Mouse (Mus musculus) liver, embryonic 16.5 days (tissue): ENCODE measurements around the gene Pih1d2. TPM values are rescaled to one million over a fixed set of nuclear protein-coding genes. Genes with fewer than 3 reads are reported as not detected.
"Not testable (repeated sequence)": the region's sequence is repeated elsewhere in the genome, so short reads cannot be mapped to it uniquely, and the experiment has no call there.

ENCODE experiments used
- ATAC-seq: fragments of 200-750 bp; cut with Nextera tagmentation; 2 replicates; pipeline ENCODE4 v1.8.0; 2017; ENCODE audit warnings: low read depth, mild to moderate bottlenecking, moderate number of reproducible peaks, moderate library complexity
- H3K27ac ChIP-seq: fragments of 300-500 bp; sonication (generic); 2 replicates; pipeline ENCODE4 v1.5.1; 2014; ENCODE audit warnings: mild to moderate bottlenecking, low read length
- H3K27me3 ChIP-seq: fragments of 300-500 bp; sonication (generic); 2 replicates; pipeline ENCODE4 v1.6.1; 2014; ENCODE audit warnings: low read depth, low read length, mixed read lengths; ENCODE audit not compliant: control insufficient read depth, insufficient read depth
- H3K36me3 ChIP-seq: fragments of 300-500 bp; sonication (generic); 2 replicates; pipeline ENCODE4 v1.6.1; 2014; ENCODE audit warnings: mild to moderate bottlenecking; ENCODE audit not compliant: control insufficient read depth, insufficient read depth
- H3K4me1 ChIP-seq: fragments of 300-500 bp; sonication (generic); 2 replicates; pipeline ENCODE4 v1.6.1; 2014; ENCODE audit warnings: low read depth, low read length, mixed read lengths; ENCODE audit not compliant: control insufficient read depth
- H3K4me2 ChIP-seq: fragments of 300-500 bp; sonication (generic); 2 replicates; pipeline ENCODE4 v1.6.1; 2014; ENCODE audit warnings: low read depth, low read length, mixed read lengths
- H3K4me3 ChIP-seq: fragments of 300-500 bp; sonication (generic); 2 replicates; pipeline ENCODE4 v1.5.1; 2014; ENCODE audit warnings: low read depth, mild to moderate bottlenecking, low read length
- H3K9ac ChIP-seq: fragments of 300-500 bp; sonication (generic); 2 replicates; pipeline ENCODE4 v1.6.1; 2014; ENCODE audit warnings: low read depth, low read length
- H3K9me3 ChIP-seq: fragments of 300-500 bp; sonication (generic); replicated peaks from 2 replicates; pipeline ENCODE4 v1.6.1; 2016; ENCODE audit warnings: low read length; ENCODE audit not compliant: control insufficient read depth
- WGBS: fragments of 180-500 bp; shearing (Covaris S2); extraction: QIAGEN DNeasy Blood & Tissue Kit; methylation state at CpG from one replicate; pipeline ENCODE4 v1.1.7; 2014; ENCODE audit not compliant: insufficient replicate concordance; 5-methylcytosine and 5-hydroxymethylcytosine counted together
- polyA plus RNA-seq: library from polyadenylated mRNA; unstranded; fragments of >200 nt; fragmentation: Nextera tagmentation; extraction: Ambion mirVana; gene quantifications from 2 replicates; pipeline ENCODE4 v1.2.1, GENCODE M21; 2015

Pih1d2 gene
- polyA plus RNA-seq, 1 experiment from 2014 or later, result 0.55 TPM

GRCm38 (mm10) chr9:50604338-50604737, 12.8 kb upstream of the Pih1d2 start:
- H3K27ac ChIP-seq, result peak overlapping the region; percentile 89
- H3K4me1 ChIP-seq, result peaks cover 30% of the 10 kb centered on the region
- H3K4me2 ChIP-seq, result peak overlapping the region; percentile 93
- peaks cover 25% of the 10 kb centered on the region for H3K36me3 ChIP-seq
- 1% methylated on average over 6 of the region's 6 CpGs for WGBS
- H3K9me3 ChIP-seq, result no peaks in the 10 kb centered on the region
- ATAC-seq, result no peak
- H3K9ac ChIP-seq, result peak overlapping the region; percentile 92
- H3K4me3 ChIP-seq, result peak overlapping the region; percentile 90
- H3K27me3 ChIP-seq, result no peaks in the 10 kb centered on the region

GRCm38 (mm10) chr9:50612115-50612514, 5.0 kb upstream of the Pih1d2 start:
- H3K4me1 ChIP-seq, result peaks cover 8% of the 10 kb centered on the region
- WGBS, result 82% methylated on average over 4 of the region's 4 CpGs
- H3K4me2 ChIP-seq, result no peak overlapping the region
- no peak for ATAC-seq
- peaks cover 40% of the 10 kb centered on the region for H3K36me3 ChIP-seq
- H3K27me3 ChIP-seq, result no peaks in the 10 kb centered on the region
- no peaks in the 10 kb centered on the region for H3K9me3 ChIP-seq
- no peak overlapping the region for H3K27ac ChIP-seq
- no peak overlapping the region for H3K9ac ChIP-seq
- no peak overlapping the region for H3K4me3 ChIP-seq

- no peak for ATAC-seq
- peak overlapping the region; percentile 79 for H3K4me2 ChIP-seq
- peak overlapping the region; percentile 98 for H3K4me3 ChIP-seq
- H3K36me3 ChIP-seq, result peaks cover 17% of the 10 kb centered on the region
- no peaks in the 10 kb centered on the region for H3K9me3 ChIP-seq
- peaks cover 8% of the 10 kb centered on the region for H3K4me1 ChIP-seq
- no peak overlapping the region; the same call in 1 of the 2 replicates for H3K27ac ChIP-seq
- H3K9ac ChIP-seq, result peak overlapping the region; percentile 95
- WGBS, result 28% methylated on average over 11 of the region's 11 CpGs
- no peaks in the 10 kb centered on the region for H3K27me3 ChIP-seq
Measured at GRCm38 (mm10) chr9:50616161-50616560, 960 bp upstream of the Pih1d2 start.

DNA sequence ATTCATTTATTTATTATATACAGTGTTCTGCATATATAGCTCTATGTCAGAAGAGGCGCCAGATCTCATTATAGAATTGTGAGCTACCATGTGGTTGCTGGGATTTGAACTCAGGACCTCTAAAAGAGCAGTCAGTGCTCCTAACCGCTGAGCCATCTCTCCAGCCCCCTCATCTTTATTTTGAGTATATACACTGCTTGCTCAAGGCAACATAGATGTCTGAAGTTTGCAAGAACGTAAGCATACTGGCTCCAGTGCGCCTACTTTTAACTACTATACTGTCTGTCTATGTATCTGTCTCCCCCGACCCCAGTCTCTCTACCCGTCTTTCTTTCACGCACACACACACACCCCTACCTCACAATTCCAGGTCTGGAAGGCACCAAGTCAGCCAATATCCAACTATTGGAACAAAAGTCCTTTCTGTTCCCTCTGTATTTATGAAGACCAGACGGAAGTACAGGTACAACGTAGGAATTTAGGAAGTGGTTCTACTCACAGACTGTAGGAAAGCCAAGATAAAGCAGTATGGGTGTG, 741 bp downstream of the Pih1d2 start:
- no peaks in the 10 kb centered on the region for H3K9me3 ChIP-seq
- ATAC-seq, result no peak
- H3K9ac ChIP-seq, result no peak overlapping the region
- H3K4me2 ChIP-seq, result peak overlapping the region; percentile 79
- H3K27ac ChIP-seq, result no peak overlapping the region
- WGBS, result 51% methylated on average over 9 of the region's 9 CpGs
- peaks cover 8% of the 10 kb centered on the region for H3K4me1 ChIP-seq
- peak overlapping the region; percentile 98 for H3K4me3 ChIP-seq
- H3K36me3 ChIP-seq, result peaks cover 10% of the 10 kb centered on the region
- no peaks in the 10 kb centered on the region for H3K27me3 ChIP-seq

GRCm38 (mm10) chr9:50630903-50631302, 13.8 kb downstream of the Pih1d2 start:
- not testable (repeated sequence) for H3K4me2 ChIP-seq, H3K9me3 ChIP-seq, H3K4me3 ChIP-seq, ATAC-seq, H3K27ac ChIP-seq, H3K27me3 ChIP-seq, H3K4me1 ChIP-seq, H3K9ac ChIP-seq, H3K36me3 ChIP-seq
- WGBS, result 87% methylated on average over 6 of the region's 8 CpGs

DNA sequence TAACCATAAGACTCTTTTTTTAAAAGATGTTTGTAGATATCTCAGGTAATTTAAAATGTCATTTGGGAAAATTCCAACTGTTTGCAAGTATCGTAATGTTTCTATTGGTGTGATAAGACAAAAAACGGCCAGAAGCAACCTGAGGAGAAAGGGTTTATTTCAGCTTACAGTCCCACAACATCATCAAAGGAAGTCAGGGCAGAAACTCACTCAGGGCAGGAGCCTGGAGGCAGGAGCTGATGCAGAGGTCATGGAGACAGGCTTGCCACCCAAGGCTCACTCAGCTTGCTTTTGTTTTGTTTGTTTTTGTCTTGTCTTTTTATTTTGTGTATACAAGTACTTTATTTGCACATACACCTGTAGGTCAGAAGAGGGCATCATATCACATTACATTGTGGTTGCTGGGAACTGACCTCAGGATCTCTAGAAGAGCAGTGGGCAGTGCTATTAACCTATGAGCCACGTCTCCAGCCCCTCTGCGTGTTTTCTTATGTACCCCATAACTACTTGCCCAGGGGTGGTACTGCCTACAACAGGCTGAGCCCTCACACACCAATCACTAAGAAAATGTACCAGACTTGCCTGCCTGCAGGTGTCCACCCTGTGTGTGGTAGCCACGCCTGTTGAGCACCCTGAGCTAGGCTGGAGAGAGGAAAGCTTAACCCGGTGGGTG, 15.0 kb downstream of the Pih1d2 start:
- no peak overlapping the region for H3K9ac ChIP-seq
- no peak overlapping the region for H3K4me3 ChIP-seq
- ATAC-seq, result no peak
- H3K27ac ChIP-seq, result no peak overlapping the region
- H3K36me3 ChIP-seq, result peaks cover under 1% of the 10 kb centered on the region; the same call in 1 of the 2 replicates
- no peak overlapping the region for H3K4me2 ChIP-seq
- H3K4me1 ChIP-seq, result no peaks in the 10 kb centered on the region
- H3K27me3 ChIP-seq, result no peaks in the 10 kb centered on the region
- no peaks in the 10 kb centered on the region for H3K9me3 ChIP-seq
- WGBS, result 68% methylated on average over 6 of the region's 6 CpGs

- Histone ChIP-seq H3K4me1 (no peaks in the 10 kb centered on the region), H3K9ac (no peak overlapping the region), H3K9me3 (no peaks in the 10 kb centered on the region), H3K4me3 (no peak overlapping the region), H3K36me3 (peaks cover 3% of the 10 kb centered on the region; the same call in 1 of the 2 replicates), H3K27me3 (no peaks in the 10 kb centered on the region), H3K27ac (no peak overlapping the region), H3K4me2 (no peak overlapping the region)
- ATAC-seq, result no peak
- WGBS, result 39% methylated on average over 2 of the region's 2 CpGs
Measured at GRCm38 (mm10) chr9:50633059-50633458, 15.9 kb downstream of the Pih1d2 start.

DNA sequence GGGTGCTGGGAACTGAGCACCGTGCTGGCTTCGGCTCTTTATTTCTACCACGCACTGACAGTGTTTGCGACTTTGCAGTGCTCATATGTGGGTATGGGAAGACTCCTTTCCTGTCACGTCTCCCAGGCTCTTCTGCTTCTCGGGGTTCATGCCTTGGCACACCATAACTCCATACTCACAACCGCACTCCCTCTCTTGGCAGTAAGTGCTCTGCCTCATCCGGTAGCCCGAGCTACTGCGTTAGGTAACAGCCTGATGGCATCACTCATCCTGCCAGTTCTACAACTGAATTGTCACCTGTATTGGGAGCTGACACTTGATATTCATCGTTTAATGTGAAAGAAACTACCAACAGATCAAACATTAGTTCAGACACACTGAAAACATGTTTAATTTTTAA, 17.1 kb downstream of the Pih1d2 start:
- no peak for ATAC-seq
- Histone ChIP-seq H3K27me3 (no peaks in the 10 kb centered on the region), H3K4me3 (no peak overlapping the region), H3K4me2 (no peak overlapping the region), H3K36me3 (peaks cover 3% of the 10 kb centered on the region; the same call in 1 of the 2 replicates), H3K9me3 (no peaks in the 10 kb centered on the region), H3K4me1 (no peaks in the 10 kb centered on the region), H3K9ac (no peak overlapping the region), H3K27ac (no peak overlapping the region)
- 84% methylated on average over 11 of the region's 11 CpGs for WGBS

GRCm38 (mm10) chr9:50646826-50647370, 29.8 kb downstream of the Pih1d2 start:
- H3K9me3 ChIP-seq, result no peaks in the 10 kb centered on the region
- H3K9ac ChIP-seq, result no peak overlapping the region
- no peak overlapping the region for H3K4me2 ChIP-seq
- H3K4me1 ChIP-seq, result peaks cover 8% of the 10 kb centered on the region
- H3K36me3 ChIP-seq, result peaks cover 32% of the 10 kb centered on the region
- no peak for ATAC-seq
- WGBS, result 78% methylated on average over 10 of the region's 10 CpGs
- no peak overlapping the region for H3K27ac ChIP-seq
- no peak overlapping the region for H3K4me3 ChIP-seq
- no peaks in the 10 kb centered on the region for H3K27me3 ChIP-seq
